Mouse (Mus musculus): Measurements from ENCODE around the gene Zcchc3. TPM values are rescaled to one million over a fixed set of nuclear protein-coding genes. Genes with fewer than 3 reads are reported as not detected.
A peak's percentile ranks its signal among the peaks of the same experiment; 100 is the strongest.
"Not testable (repeated sequence)": the region's sequence is repeated elsewhere in the genome, so short reads cannot be mapped to it uniquely, and the experiment has no call there.

Gene Zcchc3
- total RNA-seq (2021), result 1 to 10 TPM; 6.8 to 8.7 TPM
- long read RNA-seq, experiment 1, transcript Zcchc3-201 (1 exons, 3,073 nt), result major isoform, 14 of 14 reads
- long read RNA-seq, experiment 1, partial matches to known transcripts, result 0 of 14 reads
- long read RNA-seq, experiment 1, other reads (novel, unspliced or antisense), result 0 of 14 reads
- long read RNA-seq, experiment 2, transcript Zcchc3-201 (1 exons, 3,073 nt), result major isoform, 7 of 7 reads
- long read RNA-seq, experiment 2, partial matches to known transcripts, result 0 of 7 reads
- long read RNA-seq, experiment 2, other reads (novel, unspliced or antisense), result 0 of 7 reads

DNA sequence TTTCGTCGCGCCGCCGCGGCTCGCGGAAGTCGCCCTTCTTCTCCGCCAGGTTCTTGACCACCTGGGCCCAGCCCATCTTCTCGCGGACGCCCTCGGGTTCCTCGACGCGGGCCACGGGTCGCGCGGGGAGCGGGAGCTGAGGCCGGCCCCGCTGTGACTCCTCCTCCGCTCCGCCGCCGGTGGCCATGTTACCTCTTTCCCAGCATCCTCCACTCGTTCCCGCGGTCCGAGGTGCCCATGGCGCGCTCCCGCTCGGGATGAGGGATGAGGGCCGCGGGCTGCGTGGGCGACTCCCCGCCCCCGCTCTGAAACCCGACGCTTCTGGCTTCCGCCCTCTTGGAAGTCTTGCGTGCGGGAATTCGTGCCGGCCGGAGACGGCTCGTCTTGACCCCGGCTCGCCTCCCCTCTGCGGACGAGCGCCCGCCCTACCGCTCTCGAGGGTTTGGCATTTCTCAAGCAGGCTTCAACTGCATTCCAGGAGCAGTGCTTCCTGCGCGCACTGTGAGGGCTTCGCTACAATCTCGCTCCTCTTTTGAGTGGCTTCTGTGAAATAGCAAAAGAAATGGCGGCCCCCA is at the start of gene Zcchc3:
TSS of gene Zcchc3 (minus strand) at position 437 of the 575 bp plus-strand sequence.
- DNase-seq, result peak; percentile 89 to 92

DNA sequence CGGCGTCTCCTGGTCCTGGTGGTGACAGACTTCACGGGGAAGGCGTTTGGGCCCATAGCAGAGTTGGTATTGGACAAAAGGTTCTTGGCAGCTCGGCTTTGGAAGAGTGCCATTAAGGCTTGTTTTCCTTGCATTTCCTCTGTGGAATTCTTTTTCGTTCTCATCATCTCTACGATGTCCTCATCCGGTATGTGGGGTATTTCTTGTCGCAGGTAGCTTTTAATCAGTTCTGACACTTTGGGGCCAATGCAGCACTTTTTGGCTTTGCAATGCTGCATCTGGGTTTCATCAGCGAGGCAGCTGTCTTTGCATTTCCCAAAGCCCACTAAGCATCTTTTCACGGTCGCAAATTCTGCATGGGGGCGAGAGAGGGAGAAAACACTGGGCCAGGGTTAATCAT is 44.4 kb upstream of the Zcchc3 start:
- DNase-seq, result no peak

DNA sequence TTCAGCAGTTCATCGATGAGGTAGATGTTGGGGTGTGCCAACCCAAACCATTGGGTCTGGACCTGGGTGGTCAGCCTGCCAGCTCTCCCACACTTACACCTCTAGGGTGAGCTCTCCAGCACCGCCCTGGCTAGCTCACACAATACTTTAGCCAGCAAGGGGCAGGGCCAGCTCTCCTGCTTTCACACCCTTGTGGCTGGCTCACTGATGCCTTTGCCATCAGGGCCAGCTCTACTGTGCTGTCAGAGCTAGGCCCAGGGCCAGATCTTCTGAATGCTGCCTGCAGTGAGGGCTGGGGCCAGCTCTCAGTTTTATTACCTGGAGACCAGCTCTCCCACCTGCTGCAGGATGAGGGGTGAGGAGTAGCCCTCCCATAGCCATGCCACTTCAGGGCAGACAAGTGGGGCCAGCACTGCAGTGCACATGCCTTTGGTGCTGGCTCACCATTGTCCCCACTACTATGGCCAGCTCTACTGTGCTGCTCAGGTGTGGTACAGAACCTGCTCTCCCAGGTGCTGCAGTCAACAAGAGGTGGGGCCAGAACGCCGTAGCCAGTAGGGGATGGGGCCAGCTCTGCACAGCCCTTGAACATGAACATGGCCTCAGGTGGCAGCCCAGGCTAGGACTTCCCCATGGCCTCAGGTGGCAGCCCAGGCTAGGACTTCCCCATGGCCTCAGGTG is 37.4 kb upstream of the Zcchc3 start:
- DNase-seq, result no peak

DNA sequence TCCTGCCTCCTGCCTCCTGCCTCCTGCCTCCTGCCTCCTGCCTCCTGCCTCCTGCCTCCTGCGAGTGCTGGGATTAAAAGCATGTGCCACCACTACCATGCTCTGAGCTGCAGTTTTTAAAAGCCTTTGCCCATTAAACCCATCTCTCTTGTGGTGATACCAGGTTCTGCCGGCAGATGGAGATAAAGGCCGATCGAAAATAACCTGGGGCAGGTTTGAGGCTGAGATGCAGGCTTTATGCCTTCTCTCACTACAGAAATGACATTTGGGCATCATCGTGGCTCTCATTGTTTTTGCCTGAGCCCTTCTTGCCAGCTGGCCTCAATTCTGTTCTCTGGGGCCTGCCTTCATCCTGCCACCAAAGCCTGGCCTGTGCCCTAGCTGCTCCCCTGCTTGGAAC is 35.4 kb upstream of the Zcchc3 start:
- DNase-seq, result peak; percentile 62 to 66

DNA sequence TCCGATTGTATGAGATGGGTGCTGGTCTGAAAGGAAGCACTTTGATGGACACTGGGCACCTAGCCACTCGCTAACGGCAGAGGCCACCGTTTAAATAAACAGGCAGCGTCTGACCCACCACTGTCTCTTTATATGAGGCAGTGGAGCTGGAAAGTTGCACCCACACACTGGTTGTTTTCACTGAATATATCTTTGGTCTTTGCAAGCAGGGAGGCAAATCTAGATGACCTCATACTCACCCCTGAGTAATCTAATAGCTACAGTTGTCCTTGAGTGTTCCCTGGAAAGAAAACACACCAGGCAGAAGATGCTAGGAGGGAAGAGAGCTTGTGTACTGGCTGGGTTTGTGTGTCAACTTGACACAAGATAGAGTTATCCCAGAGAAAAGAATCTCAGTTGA is 32.6 kb upstream of the Zcchc3 start:
- DNase-seq, result no peak

DNA sequence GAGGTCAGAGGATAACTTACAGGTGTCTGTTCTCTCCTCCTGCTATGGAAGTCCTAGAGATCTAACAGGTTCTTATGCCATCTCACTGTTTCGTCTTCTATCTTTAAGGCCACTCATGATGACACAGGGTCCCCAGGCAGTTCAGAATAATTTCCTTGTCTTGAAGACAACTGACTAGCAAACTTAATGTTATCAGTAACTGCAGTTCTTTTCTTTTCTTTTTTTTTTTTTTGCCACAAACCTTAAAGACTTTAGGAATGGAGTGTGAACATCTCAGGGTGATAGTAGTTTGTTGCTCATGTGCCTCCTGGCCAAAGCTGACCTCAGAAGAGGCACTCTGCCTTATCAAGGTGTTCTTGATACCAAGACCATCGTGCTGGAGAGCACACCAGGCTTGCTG is 31.8 kb upstream of the Zcchc3 start:
- no peak for DNase-seq

DNA sequence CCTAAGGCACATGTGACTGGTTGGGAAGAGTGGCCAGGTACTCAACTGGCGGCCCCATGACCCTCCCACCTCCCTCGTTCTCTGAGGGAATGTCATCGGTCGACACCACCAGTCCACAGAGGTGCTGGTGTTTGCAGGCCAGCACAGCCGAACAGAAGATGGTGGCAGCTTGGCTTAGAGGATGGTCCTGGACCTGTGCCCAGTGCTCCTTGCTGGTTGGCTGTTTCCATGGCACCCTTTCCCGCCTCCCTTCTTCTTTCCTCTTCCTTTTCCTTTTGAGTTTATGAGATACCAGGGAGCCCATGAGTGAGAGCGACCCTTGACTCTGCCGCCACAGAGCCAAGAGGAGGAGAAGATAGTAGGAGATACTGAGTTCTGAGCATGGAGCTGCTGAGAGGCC is 28.5 kb upstream of the Zcchc3 start:
- no peak for DNase-seq

DNA sequence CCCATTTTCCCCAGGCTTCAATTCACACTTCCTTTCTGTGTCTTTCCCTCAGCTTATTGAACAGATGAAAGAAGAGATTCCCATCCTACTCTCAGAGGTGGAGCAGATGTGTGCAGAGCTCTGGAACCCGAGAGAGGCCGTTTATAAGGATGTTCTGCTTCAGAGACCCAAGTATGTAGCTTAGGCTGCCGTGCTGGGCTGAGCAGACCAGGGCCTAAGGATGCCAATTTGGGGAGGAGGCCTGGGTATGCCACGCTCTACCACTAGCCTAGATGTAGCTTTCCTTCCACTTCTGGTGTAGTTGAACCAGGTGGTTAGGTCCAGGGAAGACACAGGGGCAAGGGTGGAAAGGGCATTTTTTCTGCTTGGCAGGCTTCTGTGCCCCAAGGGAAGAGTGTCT is 27.5 kb upstream of the Zcchc3 start:
- DNase-seq, result no peak

DNA sequence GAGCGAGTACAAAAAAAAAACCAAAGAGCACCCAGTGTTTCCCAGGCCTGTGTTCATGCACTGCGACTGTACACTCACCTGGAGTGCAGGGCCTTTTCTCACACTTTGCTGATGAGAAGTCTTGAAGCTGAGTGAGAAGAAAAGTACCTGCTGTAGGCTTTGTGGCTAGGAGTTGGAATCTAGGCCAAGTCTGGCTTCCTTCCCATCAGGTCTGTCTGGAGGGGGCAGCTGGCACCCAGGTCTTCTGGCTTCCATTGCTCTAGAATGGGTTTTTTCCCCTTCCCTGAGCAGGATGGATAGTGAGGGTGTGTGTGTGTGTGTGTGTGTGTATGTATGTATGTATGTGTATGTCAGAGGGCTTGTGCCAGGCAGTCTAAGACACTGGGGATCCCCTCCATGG is 25.0 kb upstream of the Zcchc3 start:
- DNase-seq, result no peak

DNA sequence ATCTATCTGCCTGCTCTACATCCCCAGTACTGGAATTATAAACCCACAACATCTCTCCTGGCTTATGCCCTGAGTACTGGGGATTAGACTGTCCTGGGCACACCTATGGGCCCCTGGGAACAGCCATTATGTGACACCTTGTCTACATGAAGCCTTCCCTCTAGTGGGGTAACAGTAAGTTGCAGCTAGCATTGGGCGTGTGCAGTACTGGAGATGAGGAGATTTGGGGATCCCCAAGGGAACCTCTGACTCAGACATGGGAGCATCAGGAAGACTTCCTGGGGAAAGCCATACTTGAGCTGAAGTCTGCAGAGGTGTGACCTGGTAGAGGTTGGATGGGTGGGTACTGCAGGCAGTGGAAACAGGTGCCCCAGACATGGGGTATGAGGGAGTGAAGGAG is 24.1 kb upstream of the Zcchc3 start:
- no peak for DNase-seq

DNA sequence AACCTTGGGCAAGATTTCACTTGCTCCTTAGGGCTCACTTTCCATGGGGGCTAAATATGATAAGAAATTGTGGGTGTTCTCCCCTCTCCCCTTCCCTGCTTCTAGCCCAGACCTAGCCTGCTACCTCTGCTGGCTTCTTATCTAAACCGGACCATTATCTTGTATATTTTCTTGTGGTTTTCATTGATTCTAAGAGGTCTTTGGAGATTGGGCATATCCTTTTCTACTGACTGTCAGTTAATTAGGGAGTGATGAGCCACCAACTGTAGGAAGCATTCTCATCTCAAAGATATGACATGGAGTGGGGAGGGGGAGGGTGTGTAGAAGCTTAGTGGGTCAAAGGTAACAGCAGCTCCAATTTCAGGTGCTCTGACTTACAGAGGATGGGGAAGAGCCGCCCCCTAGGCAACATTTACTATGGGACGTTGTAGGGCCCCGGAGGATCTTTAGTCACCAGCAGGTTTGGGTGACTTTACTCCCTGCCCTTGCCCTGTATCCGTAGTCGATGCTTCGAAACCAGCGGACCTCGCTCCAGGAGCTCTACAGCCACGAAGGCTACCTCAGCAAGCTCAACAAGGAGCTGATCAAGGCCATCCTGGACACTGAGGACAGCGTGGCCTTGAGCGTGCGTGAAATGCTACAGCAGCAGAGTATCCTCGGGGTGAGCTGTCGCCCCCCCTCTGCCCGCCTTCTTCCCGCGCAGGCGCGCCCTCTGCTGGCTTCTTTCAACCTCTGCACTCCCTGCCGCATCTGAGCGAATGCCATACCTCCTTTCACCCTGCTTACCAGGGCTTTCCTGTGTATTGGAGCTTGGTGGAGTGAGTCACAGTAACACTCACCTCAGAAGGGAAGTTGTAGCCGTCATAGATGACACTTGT is 22.4 kb upstream of the Zcchc3 start:
- DNase-seq, result peak; percentile 89 to 92

DNA sequence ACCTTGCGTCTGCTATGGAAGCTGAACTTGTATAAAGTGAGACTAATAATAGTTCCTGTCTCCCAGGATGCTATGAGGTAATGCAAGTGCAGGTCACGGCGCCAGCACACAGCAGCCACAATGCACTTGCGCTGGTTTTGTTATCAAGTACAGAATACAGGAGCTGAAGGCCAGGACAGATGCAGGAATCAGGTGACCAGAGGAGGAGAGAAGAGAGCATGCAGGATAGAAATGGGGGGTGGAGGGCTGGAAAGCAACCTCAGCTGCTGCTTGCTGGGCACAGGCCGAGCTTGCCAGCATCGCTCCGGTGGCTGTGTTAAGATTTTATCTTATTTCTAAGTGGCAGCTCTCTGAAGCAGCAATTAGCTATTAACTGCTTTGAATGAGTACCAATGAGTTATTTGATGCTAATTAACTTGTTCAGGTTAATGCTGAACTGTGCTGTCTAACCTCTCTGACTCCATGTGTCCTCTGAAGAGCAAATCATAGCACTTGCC is 21.6 kb upstream of the Zcchc3 start:
- DNase-seq, result no peak

DNA sequence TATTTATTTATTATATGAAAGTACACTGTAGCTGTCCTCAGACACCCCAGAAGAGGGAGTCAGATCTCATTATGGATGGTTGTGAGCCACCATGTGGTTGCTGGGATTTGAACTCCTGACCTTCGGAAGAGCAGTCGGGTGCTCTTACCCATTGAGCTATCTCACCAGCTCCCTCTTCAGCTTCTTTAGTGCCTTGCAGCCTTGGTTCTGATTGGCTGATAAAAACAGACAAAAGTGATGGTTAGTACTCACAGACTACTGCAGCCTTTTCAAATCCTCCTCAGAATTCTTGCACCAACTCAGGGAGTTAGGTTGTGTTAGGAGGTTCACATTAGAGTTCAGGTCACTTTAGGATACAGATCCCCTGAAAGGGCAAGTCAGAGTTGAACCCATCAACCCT is 13.7 kb upstream of the Zcchc3 start:
- DNase-seq, result not testable (repeated sequence)

DNA sequence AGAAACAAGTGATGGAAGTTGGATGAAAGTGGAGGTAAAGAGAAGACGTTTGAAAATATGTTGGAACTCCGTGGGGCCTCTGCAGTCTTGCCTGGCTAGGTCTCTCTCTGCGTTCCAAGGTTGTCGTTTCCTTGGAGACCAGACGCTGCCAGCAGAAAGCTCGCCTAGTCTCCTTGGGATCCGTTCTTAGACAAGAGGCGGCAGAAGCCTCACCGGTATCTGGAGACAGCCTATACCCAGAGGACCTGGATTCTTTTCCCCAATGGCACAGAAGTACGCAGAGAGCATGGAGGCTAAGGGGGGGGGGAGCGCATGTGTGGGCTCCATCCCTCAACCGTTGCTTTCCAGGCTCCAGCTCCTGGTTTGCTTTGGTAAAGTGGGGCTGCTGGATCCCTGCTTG is 12.7 kb upstream of the Zcchc3 start:
- peak; percentile 54 to 65 for DNase-seq

DNA sequence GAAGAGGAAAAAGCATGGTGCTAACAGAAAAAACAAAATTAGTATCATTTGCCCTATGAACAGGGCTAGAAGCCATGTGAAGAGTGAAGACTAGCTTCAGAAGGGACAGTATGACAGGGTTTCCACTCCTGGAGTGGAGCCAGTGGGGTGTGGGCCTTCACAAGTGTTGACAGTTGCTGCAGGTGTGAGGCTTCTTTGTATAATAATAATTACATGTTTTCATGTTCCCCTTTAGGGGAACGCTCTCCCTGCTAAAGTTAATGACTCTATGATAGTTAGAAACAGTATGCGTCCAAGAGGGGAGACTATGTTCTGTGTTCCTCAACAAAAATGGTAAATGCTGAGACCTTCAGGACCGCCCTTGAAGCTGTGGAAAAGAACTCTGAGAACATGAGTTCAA is 959 bp upstream of the Zcchc3 start:
- DNase-seq, result no peak

DNA sequence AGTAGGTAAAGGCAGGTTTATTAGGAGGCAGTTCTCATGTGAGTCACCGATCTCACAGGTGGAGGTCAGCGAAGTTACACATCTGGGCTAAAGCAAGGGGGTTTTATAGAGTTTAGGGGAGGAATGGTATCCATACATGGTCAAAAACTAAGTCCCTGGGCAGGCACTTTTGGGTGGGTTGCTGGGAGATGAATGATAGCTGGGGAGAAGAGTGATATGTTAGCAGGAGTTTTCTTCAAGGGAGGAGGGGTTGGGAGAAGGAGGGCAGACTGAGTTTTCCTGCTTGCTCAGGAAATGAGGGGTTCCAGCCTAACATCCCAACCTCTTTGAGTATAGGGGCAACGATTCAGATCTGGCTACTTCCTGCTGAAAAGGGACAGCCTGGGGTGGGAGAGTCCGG is 460 bp upstream of the Zcchc3 start, which contains the start of gene 6820408C15Rik:
TSS of gene 6820408C15Rik (plus strand) at position 301 of the 400 bp plus-strand sequence.
- no peak for DNase-seq

DNA sequence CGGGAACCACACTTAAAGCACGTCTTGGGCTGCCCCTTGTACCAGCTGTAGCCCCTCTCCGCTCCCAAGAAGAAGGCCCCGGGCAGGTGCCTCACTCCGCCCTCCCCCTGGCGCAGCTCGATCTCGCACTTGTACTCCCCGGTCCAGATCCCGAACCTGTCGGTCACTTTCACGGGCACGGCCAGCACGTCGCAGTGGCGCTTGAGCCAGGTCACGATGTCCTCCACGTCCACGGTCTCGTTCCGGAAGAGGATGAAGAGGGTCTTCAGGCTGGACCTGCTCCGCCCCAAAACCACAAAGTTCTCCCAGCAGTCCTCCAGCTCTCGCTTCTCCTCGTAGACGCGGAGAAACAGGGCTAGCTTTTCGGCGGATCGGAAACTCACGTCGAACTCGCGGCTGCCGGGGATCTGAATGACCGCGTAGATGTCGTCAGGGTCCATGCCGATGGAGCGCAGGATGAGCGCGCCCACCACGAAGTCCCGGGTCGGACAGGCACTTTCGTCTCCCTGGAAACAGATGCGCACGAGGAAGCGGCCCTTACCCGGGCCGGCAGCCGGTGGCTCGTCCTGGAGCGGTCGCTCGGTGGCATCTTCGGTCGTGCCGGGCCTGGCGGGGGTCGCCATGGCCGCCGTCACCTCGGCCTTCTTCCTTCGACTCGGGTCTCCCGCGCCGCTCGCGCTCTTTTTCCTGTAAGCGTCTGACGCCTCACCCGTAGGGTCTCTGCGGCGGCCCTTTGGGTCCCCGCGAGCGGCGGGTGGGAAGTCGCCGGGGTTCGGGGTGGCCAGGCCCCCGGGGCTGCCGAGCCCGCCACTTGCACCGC is 852 bp downstream of the Zcchc3 start:
- DNase-seq, result peak; percentile 30 to 52

DNA sequence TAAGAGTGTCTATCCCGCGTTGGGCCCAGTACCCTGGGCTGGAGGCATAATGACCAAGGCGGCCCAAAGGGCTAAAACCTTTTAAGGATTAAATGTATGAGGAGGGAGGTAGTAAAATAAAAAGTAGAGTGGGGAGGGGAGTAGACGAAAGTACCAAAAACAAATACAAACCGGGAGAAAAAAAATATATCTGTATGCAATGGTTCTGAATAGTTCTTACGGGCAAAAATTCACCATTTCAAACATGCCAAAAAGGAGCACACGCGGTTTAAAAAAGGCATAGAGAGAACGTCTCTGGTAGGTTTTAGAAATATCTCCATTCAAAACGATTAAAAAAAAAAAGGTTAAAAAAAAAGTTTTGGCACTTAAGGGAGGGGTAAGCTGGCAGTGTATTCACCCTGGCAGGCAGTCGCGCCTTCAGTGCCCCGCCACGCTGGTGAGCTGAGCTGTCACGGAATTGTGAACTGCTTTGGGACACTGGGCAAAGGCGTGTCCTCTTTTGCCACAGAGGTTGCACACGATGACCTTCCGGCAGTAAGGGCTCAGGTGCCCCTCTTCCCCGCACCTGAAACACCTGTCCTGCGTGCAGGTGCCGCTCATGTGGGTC is 1.6 kb downstream of the Zcchc3 start:
- DNase-seq, result peak; percentile 27 to 32

DNA sequence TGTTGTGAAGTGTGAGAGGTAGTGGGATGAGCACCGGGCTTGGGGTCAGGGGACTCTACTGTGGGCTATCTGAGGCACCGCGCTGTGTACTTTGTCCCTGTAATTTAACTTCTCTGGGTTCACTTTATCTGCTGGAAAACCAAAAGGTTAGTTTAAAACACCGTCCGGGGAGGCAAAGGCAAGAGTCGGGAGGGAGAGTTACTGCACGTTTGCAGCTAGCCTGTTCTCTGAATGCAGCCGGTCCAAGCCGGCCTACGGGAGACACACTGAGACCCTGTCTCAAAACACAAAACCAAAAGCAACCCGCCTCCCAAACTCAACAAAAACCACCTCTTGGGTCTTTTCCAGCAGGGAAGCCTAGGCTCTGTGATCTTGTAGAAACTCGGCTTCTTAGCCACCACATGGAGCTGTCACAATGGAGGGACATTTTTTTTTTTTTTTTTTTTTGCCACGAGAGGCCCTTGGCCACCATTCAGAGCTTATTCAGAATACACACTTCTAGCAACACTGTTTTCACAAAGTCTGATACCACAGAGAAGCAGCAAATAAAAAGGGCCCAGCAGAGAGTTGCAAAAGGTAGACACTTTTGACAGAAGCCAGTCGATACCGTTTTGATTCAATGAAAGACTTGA is 2.2 kb downstream of the Zcchc3 start:
- no peak for DNase-seq

DNA sequence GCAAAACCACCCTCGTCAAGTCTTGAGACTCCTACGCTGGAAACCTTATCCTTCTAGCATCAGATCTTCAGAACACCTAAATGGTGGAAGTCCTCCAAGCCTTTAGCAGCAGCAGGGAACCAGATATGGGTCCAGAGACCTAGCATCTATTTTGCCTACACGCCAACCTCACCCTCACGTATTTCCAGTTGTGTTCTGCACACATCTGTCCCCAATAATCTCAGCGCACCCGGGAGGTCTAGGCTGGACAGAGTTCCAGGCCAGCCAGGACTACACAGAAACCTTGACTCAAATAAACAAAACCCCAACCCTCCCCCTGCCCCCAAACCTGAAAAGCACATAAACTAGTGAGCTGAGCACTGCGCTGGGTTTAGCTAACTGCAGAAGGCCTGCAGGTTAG is 3.4 kb downstream of the Zcchc3 start:
- DNase-seq, result no peak

All from adrenal gland, postnatal 36 days (tissue).